Mouse (Mus musculus): ENCODE data around the gene Akap2. TPM values are rescaled to one million over a fixed set of nuclear protein-coding genes. Genes with fewer than 3 reads are reported as not detected.

Gene Akap2
- polyA plus RNA-seq, 1 experiment from 2014 or later = 2.2 TPM

GRCm38 (mm10) chr4:57930559-57931170, 213.2 kb downstream of the Akap2 start:
- H3K9ac ChIP-seq = no peak overlapping the region
- WGBS (ENCODE audit: insufficient replicate concordance) = 33% methylated on average over 5 of the region's 5 CpGs
- no peaks in the 10 kb centered on the region for H3K27me3 ChIP-seq
- no peak overlapping the region for H3K4me2 ChIP-seq
- no peak overlapping the region for H3K4me3 ChIP-seq (replicated peaks)
- ATAC-seq (ENCODE audit: insufficient read depth) = no peak
- H3K36me3 ChIP-seq (replicated peaks) = no peaks in the 10 kb centered on the region
- H3K27ac ChIP-seq (replicated peaks) = no peak overlapping the region
- no peaks in the 10 kb centered on the region for H3K4me1 ChIP-seq (replicated peaks)
- no peaks in the 10 kb centered on the region for H3K9me3 ChIP-seq (replicated peaks)

GRCm38 (mm10) chr4:57934181-57934580, 216.7 kb downstream of the Akap2 start:
- Histone ChIP-seq H3K4me2 (no peak overlapping the region), H3K4me1 (replicated peaks) (no peaks in the 10 kb centered on the region), H3K4me3 (replicated peaks) (no peak overlapping the region), H3K9me3 (replicated peaks) (no peaks in the 10 kb centered on the region), H3K27ac (replicated peaks) (no peak overlapping the region), H3K36me3 (replicated peaks) (no peaks in the 10 kb centered on the region), H3K27me3 (no peaks in the 10 kb centered on the region), H3K9ac (no peak overlapping the region)
- ATAC-seq (ENCODE audit: insufficient read depth) = no peak
- 43% methylated on average over 5 of the region's 5 CpGs for WGBS (ENCODE audit: insufficient replicate concordance)

- no peaks in the 10 kb centered on the region for H3K36me3 ChIP-seq (replicated peaks)
- no peak overlapping the region for H3K4me2 ChIP-seq
- no peaks in the 10 kb centered on the region for H3K4me1 ChIP-seq (replicated peaks)
- H3K27ac ChIP-seq (replicated peaks) = no peak overlapping the region
- WGBS (ENCODE audit: insufficient replicate concordance) = 66% methylated on average over 6 of the region's 6 CpGs
- no peak for ATAC-seq (ENCODE audit: insufficient read depth)
- H3K9ac ChIP-seq = no peak overlapping the region
- no peak overlapping the region for H3K4me3 ChIP-seq (replicated peaks)
- H3K9me3 ChIP-seq (replicated peaks) = no peaks in the 10 kb centered on the region
- H3K27me3 ChIP-seq = no peaks in the 10 kb centered on the region
Measured at GRCm38 (mm10) chr4:57937292-57937691, 219.8 kb downstream of the Akap2 start.

- no peaks in the 10 kb centered on the region for H3K9me3 ChIP-seq (replicated peaks)
- no peak overlapping the region for H3K4me2 ChIP-seq
- no peak overlapping the region for H3K4me3 ChIP-seq (replicated peaks)
- peaks cover 27% of the 10 kb centered on the region for H3K36me3 ChIP-seq (replicated peaks)
- no peaks in the 10 kb centered on the region for H3K27me3 ChIP-seq
- H3K27ac ChIP-seq (replicated peaks) = no peak overlapping the region
- ATAC-seq (ENCODE audit: insufficient read depth) = no peak
- H3K4me1 ChIP-seq (replicated peaks) = no peaks in the 10 kb centered on the region
- WGBS (ENCODE audit: insufficient replicate concordance) = 42% methylated on average over 4 of the region's 4 CpGs
- no peak overlapping the region for H3K9ac ChIP-seq
Measured at GRCm38 (mm10) chr4:57940631-57941030, 223.2 kb downstream of the Akap2 start.

DNA sequence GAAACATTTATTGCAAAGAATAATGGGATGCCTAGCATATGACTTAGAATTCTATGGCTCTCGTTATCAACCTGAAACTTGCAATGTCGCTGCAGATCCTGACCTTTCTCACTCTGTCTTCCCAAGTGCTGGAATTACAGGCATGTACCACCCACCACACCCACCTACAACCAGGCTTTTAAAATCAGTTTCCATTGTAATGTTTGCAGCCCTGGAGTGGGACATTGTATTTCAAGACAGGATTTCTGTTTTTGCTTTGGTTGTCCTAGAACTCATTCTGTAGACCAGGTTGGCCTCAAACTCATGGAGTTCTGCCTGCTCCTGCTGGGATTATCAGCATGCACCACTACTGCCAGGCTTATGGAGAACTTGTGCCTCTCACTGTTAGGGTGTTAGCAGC, 225.4 kb downstream of the Akap2 start:
- ATAC-seq (ENCODE audit: insufficient read depth) = no peak
- Histone ChIP-seq H3K36me3 (replicated peaks) (peaks cover 47% of the 10 kb centered on the region), H3K4me2 (no peak overlapping the region), H3K4me3 (replicated peaks) (no peak overlapping the region), H3K9me3 (replicated peaks) (no peaks in the 10 kb centered on the region), H3K27ac (replicated peaks) (no peak overlapping the region), H3K9ac (no peak overlapping the region), H3K4me1 (replicated peaks) (no peaks in the 10 kb centered on the region), H3K27me3 (no peaks in the 10 kb centered on the region)
- WGBS (ENCODE audit: insufficient replicate concordance) = 78% methylated on average over 2 of the region's 2 CpGs

Other genes with a start within 250 kb of the Akap2 start
- 1.4 and 1.6 TPM in 2 replicates for gene Pakap, start 149.5 kb upstream of the Akap2 start, polyA plus RNA-seq (2015; fragmentation: Nextera tagmentation; extraction: Ambion mirVana)
- 0.13 and 0.28 TPM in 2 replicates for gene D630039A03Rik, start 198.6 kb downstream of the Akap2 start, polyA plus RNA-seq (2015; fragmentation: Nextera tagmentation; extraction: Ambion mirVana)
- 183 and 207 TPM in 2 replicates for gene Txn1, start 238.8 kb downstream of the Akap2 start, polyA plus RNA-seq (2015; fragmentation: Nextera tagmentation; extraction: Ambion mirVana)